Mouse (Mus musculus) midbrain, embryonic 12.5 days (tissue): Measurements from ENCODE around the gene Sept4. TPM values are rescaled to one million over a fixed set of nuclear protein-coding genes. Genes with fewer than 3 reads are reported as not detected.

ENCODE experiments used
- ATAC-seq: fragments of 200-750 bp; cut with Nextera tagmentation; 2 replicates; pipeline ENCODE4 v1.8.0; 2017; ENCODE audit warnings: low read depth, moderate TSS enrichment, moderate library complexity; ENCODE audit not compliant: low FRiP score
- H3K27ac ChIP-seq: fragments of 300-500 bp; sonication (generic); replicated peaks from 2 replicates; pipeline ENCODE4 v1.5.1; 2016; ENCODE audit warnings: mild to moderate bottlenecking
- H3K27me3 ChIP-seq: fragments of 300-500 bp; sonication (generic); 2 replicates; pipeline ENCODE4 v1.6.1; 2016; ENCODE audit warnings: mild to moderate bottlenecking
- H3K36me3 ChIP-seq: fragments of 300-500 bp; sonication (generic); 2 replicates; pipeline ENCODE4 v1.6.1; 2016
- H3K4me1 ChIP-seq: fragments of 300-500 bp; sonication (generic); 2 replicates; pipeline ENCODE4 v1.6.1; 2016
- H3K4me2 ChIP-seq: fragments of 300-500 bp; sonication (generic); replicated peaks from 2 replicates; pipeline ENCODE4 v1.6.1; 2016; ENCODE audit warnings: mild to moderate bottlenecking, moderate library complexity
- H3K4me3 ChIP-seq: fragments of 300-500 bp; sonication (generic); 2 replicates; pipeline ENCODE4 v1.5.1; 2016; ENCODE audit warnings: mild to moderate bottlenecking
- H3K9ac ChIP-seq: fragments of 300-500 bp; sonication (generic); replicated peaks from 2 replicates; pipeline ENCODE4 v1.6.1; 2016; ENCODE audit warnings: mild to moderate bottlenecking, moderate library complexity
- H3K9me3 ChIP-seq: fragments of 300-500 bp; sonication (generic); 2 replicates; pipeline ENCODE4 v1.6.1; 2016; ENCODE audit warnings: mild to moderate bottlenecking
- WGBS: fragments of 180-500 bp; shearing (Covaris S2); methylation state at CpG from one replicate; pipeline ENCODE4 v1.1.7; 2016; 5-methylcytosine and 5-hydroxymethylcytosine counted together
- polyA plus RNA-seq: library from polyadenylated mRNA; unstranded; fragments of >200 nt; fragmentation: Nextera tagmentation; extraction: Ambion mirVana; gene quantifications from 2 replicates; pipeline ENCODE4 v1.2.1, GENCODE M21; 2016

Gene Sept4
- polyA plus RNA-seq = 12.5 and 14.3 TPM in 2 replicates

GRCm38 (mm10) chr11:87568255-87568953 lies at the start of gene Sept4:
Gene Sept4, plus strand, starts transcription at chr11:87568903.
- 82% methylated on average over 7 of the region's 7 CpGs for WGBS
- Histone ChIP-seq H3K4me3 (no peak within 1 kb of the TSS), H3K9me3 (no peaks in the 10 kb centered on the region), H3K4me2 (no peak within 1 kb of the TSS), H3K9ac (no peak within 1 kb of the TSS), H3K36me3 (no peaks in the 10 kb centered on the region), H3K27ac (no peak within 1 kb of the TSS), H3K4me1 (no peaks in the 10 kb centered on the region), H3K27me3 (no peaks in the 10 kb centered on the region)
- no peak for ATAC-seq

GRCm38 (mm10) chr11:87519260-87519659 lies 49.4 kb upstream of the Sept4 start:
- ATAC-seq = no peak
- H3K4me3 ChIP-seq = no peak overlapping the region
- no peak overlapping the region for H3K27ac ChIP-seq
- 12% methylated on average over 2 of the region's 2 CpGs for WGBS
- H3K4me2 ChIP-seq = no peak overlapping the region
- no peaks in the 10 kb centered on the region for H3K36me3 ChIP-seq
- H3K9ac ChIP-seq = no peak overlapping the region
- peaks cover 3% of the 10 kb centered on the region for H3K4me1 ChIP-seq
- no peaks in the 10 kb centered on the region for H3K9me3 ChIP-seq
- no peaks in the 10 kb centered on the region for H3K27me3 ChIP-seq

GRCm38 (mm10) chr11:87523466-87523865 lies 45.2 kb upstream of the Sept4 start:
- H3K4me2 ChIP-seq = no peak overlapping the region
- H3K27ac ChIP-seq = no peak overlapping the region
- no peak for ATAC-seq
- no peak overlapping the region for H3K4me3 ChIP-seq
- H3K4me1 ChIP-seq = peaks cover 9% of the 10 kb centered on the region
- no peak overlapping the region for H3K9ac ChIP-seq
- WGBS = 56% methylated on average over 5 of the region's 5 CpGs
- no peaks in the 10 kb centered on the region for H3K9me3 ChIP-seq
- no peaks in the 10 kb centered on the region for H3K27me3 ChIP-seq
- H3K36me3 ChIP-seq = no peaks in the 10 kb centered on the region

GRCm38 (mm10) chr11:87523967-87524366 lies 44.7 kb upstream of the Sept4 start:
- ATAC-seq = no peak
- no peaks in the 10 kb centered on the region for H3K27me3 ChIP-seq
- H3K27ac ChIP-seq = no peak overlapping the region
- no peak overlapping the region for H3K4me3 ChIP-seq
- H3K4me2 ChIP-seq = no peak overlapping the region
- H3K9me3 ChIP-seq = no peaks in the 10 kb centered on the region
- H3K36me3 ChIP-seq = no peaks in the 10 kb centered on the region
- peaks cover 9% of the 10 kb centered on the region for H3K4me1 ChIP-seq
- no peak overlapping the region for H3K9ac ChIP-seq

- no peak overlapping the region for H3K4me3 ChIP-seq
- no peaks in the 10 kb centered on the region for H3K27me3 ChIP-seq
- H3K36me3 ChIP-seq = no peaks in the 10 kb centered on the region
- no peak for ATAC-seq
- H3K9ac ChIP-seq = no peak overlapping the region
- no peak overlapping the region for H3K27ac ChIP-seq
- H3K4me1 ChIP-seq = peaks cover 9% of the 10 kb centered on the region
- no peak overlapping the region for H3K4me2 ChIP-seq
- H3K9me3 ChIP-seq = no peaks in the 10 kb centered on the region
These were observed 43.9 kb upstream of the Sept4 start for GRCm38 (mm10) chr11:87524780-87525179.

- H3K4me1 ChIP-seq = peaks cover 9% of the 10 kb centered on the region
- H3K27me3 ChIP-seq = no peaks in the 10 kb centered on the region; the same call in 1 of the 2 replicates
- H3K4me2 ChIP-seq = no peak overlapping the region
- no peak overlapping the region for H3K9ac ChIP-seq
- ATAC-seq = no peak
- WGBS = 70% methylated on average over 3 of the region's 3 CpGs
- no peaks in the 10 kb centered on the region for H3K36me3 ChIP-seq
- H3K27ac ChIP-seq = no peak overlapping the region
- no peak overlapping the region for H3K4me3 ChIP-seq
- no peaks in the 10 kb centered on the region for H3K9me3 ChIP-seq
These were observed 41.3 kb upstream of the Sept4 start for GRCm38 (mm10) chr11:87527364-87527763.

GRCm38 (mm10) chr11:87527990-87528389 lies 40.7 kb upstream of the Sept4 start:
- Histone ChIP-seq H3K4me3 (no peak overlapping the region), H3K4me1 (peaks cover 9% of the 10 kb centered on the region), H3K27ac (no peak overlapping the region), H3K36me3 (no peaks in the 10 kb centered on the region), H3K27me3 (no peaks in the 10 kb centered on the region; the same call in 1 of the 2 replicates), H3K4me2 (no peak overlapping the region), H3K9ac (no peak overlapping the region), H3K9me3 (no peaks in the 10 kb centered on the region)
- no peak for ATAC-seq
- WGBS = 64% methylated on average over 4 of the region's 4 CpGs

GRCm38 (mm10) chr11:87531695-87532094 lies 37.0 kb upstream of the Sept4 start:
- H3K27me3 ChIP-seq = no peaks in the 10 kb centered on the region; the same call in 1 of the 2 replicates
- H3K4me1 ChIP-seq = no peaks in the 10 kb centered on the region
- 55% methylated on average over 6 of the region's 6 CpGs for WGBS
- H3K4me2 ChIP-seq = no peak overlapping the region
- H3K27ac ChIP-seq = no peak overlapping the region
- ATAC-seq = no peak
- no peak overlapping the region for H3K4me3 ChIP-seq
- H3K9ac ChIP-seq = no peak overlapping the region
- H3K9me3 ChIP-seq = no peaks in the 10 kb centered on the region
- no peaks in the 10 kb centered on the region for H3K36me3 ChIP-seq

- no peak overlapping the region for H3K4me2 ChIP-seq
- no peak overlapping the region for H3K4me3 ChIP-seq
- no peaks in the 10 kb centered on the region for H3K36me3 ChIP-seq
- WGBS = 46% methylated on average over 8 of the region's 8 CpGs
- ATAC-seq = no peak
- no peak overlapping the region for H3K9ac ChIP-seq
- no peaks in the 10 kb centered on the region for H3K27me3 ChIP-seq
- no peaks in the 10 kb centered on the region for H3K9me3 ChIP-seq
- no peaks in the 10 kb centered on the region for H3K4me1 ChIP-seq
- H3K27ac ChIP-seq = no peak overlapping the region
These were observed 26.4 kb upstream of the Sept4 start for GRCm38 (mm10) chr11:87542285-87542684.

- H3K27me3 ChIP-seq = no peaks in the 10 kb centered on the region
- ATAC-seq = no peak
- WGBS = 58% methylated on average over 3 of the region's 3 CpGs
These were observed 25.8 kb upstream of the Sept4 start for GRCm38 (mm10) chr11:87542906-87543305.

GRCm38 (mm10) chr11:87553342-87553741 lies 15.4 kb upstream of the Sept4 start:
- no peak overlapping the region for H3K27ac ChIP-seq
- H3K9ac ChIP-seq = no peak overlapping the region
- peaks cover 6% of the 10 kb centered on the region; the same call in 1 of the 2 replicates for H3K4me1 ChIP-seq
- no peaks in the 10 kb centered on the region for H3K36me3 ChIP-seq
- no peaks in the 10 kb centered on the region for H3K27me3 ChIP-seq
- 80% methylated on average over 4 of the region's 4 CpGs for WGBS
- no peaks in the 10 kb centered on the region for H3K9me3 ChIP-seq
- H3K4me2 ChIP-seq = no peak overlapping the region
- no peak overlapping the region for H3K4me3 ChIP-seq
- no peak for ATAC-seq

More at GRCm38 (mm10) chr11:87542906-87543305, 25.8 kb upstream of the Sept4 start:
- H3K9ac ChIP-seq = no peak overlapping the region
- no peak overlapping the region for H3K27ac ChIP-seq
- no peaks in the 10 kb centered on the region for H3K9me3 ChIP-seq
- no peak overlapping the region for H3K4me3 ChIP-seq
- no peaks in the 10 kb centered on the region for H3K36me3 ChIP-seq
- H3K4me2 ChIP-seq = no peak overlapping the region
- no peaks in the 10 kb centered on the region for H3K4me1 ChIP-seq

- no peak for ATAC-seq
- Histone ChIP-seq H3K9ac (no peak overlapping the region), H3K36me3 (no peaks in the 10 kb centered on the region), H3K4me1 (peaks cover 6% of the 10 kb centered on the region; the same call in 1 of the 2 replicates), H3K9me3 (no peaks in the 10 kb centered on the region), H3K27me3 (no peaks in the 10 kb centered on the region), H3K27ac (no peak overlapping the region; the same call in 1 of the 2 replicates), H3K4me3 (no peak overlapping the region), H3K4me2 (no peak overlapping the region)
- WGBS = 64% methylated on average over 5 of the region's 5 CpGs
These were observed 14.3 kb upstream of the Sept4 start for GRCm38 (mm10) chr11:87554386-87554785.
